Mouse (Mus musculus): ENCODE results near the gene Hils1. TPM values are rescaled to one million over a fixed set of nuclear protein-coding genes. Genes with fewer than 3 reads are reported as not detected.
"Not testable (repeated sequence)": the region's sequence is repeated elsewhere in the genome, so short reads cannot be mapped to it uniquely, and the experiment has no call there.

The Hils1 gene
- polyA plus RNA-seq, 1 experiment = not detected

DNA sequence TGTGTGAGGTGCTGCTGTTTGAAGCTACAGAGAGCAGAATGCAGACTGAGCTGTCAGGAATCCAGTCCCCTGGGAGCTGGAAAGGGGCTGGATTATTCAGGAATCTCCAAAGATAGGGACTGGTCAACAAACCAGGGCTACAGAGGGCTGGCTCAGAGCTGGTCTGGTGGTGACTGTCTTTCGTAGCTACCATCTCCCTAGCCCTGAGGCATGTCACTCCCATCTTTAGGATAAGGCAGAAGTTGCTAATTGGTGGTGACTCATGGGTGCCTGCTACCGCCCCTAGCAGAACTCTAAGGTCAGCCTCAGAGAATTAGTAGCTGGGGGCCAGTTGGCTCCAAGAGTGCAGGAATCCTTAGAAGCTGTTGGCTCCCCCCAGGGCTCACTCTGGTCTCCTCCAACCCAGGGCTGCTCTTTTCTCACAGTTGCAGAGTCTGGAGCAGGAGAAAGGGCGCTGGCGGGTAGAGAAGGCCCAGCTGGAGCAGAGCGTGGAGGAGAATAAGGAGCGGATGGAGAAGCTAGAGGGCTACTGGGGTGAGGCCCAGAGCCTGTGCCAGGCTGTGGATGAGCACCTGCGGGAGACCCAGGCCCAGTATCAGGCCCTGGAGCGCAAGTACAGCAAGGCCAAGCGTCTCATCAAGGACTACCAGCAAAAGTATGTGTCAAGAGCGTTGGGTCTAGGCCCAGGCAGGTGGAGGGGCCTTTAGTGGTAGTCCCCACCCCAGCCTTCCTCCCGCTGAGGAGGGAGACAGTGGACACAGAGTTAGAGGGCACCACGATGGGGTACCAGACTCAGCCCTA lies 36.9 kb downstream of the Hils1 start:
- H3K27ac ChIP-seq (ENCODE audit: insufficient read depth, low read depth, low read length) = no peak overlapping the region
- peaks cover 46% of the 10 kb centered on the region for H3K4me1 ChIP-seq (ENCODE audit: control insufficient read depth, insufficient read depth, low read length)
- WGBS = 78% methylated on average over 12 of the region's 12 CpGs
- TF ChIP-seq POLR2A (IDR thresholded peaks at IDR 0.05; ENCODE audit: insufficient read depth, low read depth, low read length) (no peak), CTCF (IDR thresholded peaks at IDR 0.05; ENCODE audit: insufficient read depth, low read depth, low read length) (no peak)
- no peak overlapping the region for H3K4me3 ChIP-seq (ENCODE audit: insufficient read depth, low read depth, low read length)

DNA sequence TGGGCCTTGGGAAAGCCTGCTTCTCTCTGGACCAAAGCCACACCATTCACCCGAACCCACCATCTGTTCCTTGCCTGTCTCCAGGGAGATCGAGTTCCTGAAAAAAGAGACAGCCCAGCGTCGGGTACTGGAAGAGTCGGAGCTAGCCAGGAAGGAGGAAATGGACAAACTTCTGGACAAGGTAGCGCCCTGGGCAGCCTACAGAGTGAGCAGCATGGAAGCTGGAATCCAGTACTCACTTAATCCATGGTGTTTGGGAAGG lies 37.5 kb downstream of the Hils1 start:
- peaks cover 45% of the 10 kb centered on the region for H3K4me1 ChIP-seq (ENCODE audit: control insufficient read depth, insufficient read depth, low read length)
- TF ChIP-seq CTCF (IDR thresholded peaks at IDR 0.05; ENCODE audit: insufficient read depth, low read depth, low read length) = no peak
- no peak for TF ChIP-seq POLR2A (IDR thresholded peaks at IDR 0.05; ENCODE audit: insufficient read depth, low read depth, low read length)
- H3K27ac ChIP-seq (ENCODE audit: insufficient read depth, low read depth, low read length) = no peak overlapping the region
- H3K4me3 ChIP-seq (ENCODE audit: insufficient read depth, low read depth, low read length) = no peak overlapping the region
- 66% methylated on average over 6 of the region's 6 CpGs for WGBS

DNA sequence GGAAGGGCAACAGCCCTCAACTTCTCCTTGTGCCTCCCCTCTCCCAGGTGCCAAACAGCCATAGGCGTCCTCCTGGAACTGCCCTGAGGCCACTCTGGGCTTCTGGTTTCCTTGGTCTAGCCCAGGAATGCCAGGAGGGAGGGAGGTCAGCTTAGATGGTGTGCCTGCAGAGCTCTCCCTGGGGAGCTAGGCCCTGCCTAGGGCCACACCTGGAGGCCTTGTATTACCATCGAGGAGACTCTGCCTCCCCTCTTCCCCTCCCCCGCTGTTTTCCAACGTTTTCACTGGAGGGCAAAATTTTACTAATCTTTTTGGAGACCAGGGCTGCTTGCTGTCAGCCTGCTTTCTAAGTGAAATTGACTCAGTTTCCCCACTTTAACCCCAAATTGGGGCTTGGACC lies 38.6 kb downstream of the Hils1 start:
- H3K4me1 ChIP-seq (ENCODE audit: control insufficient read depth, insufficient read depth, low read length) = peaks cover 35% of the 10 kb centered on the region
- H3K27ac ChIP-seq (ENCODE audit: insufficient read depth, low read depth, low read length) = no peak overlapping the region
- 42% methylated on average over 4 of the region's 4 CpGs for WGBS
- TF ChIP-seq POLR2A (IDR thresholded peaks at IDR 0.05; ENCODE audit: insufficient read depth, low read depth, low read length) = no peak
- no peak overlapping the region for H3K4me3 ChIP-seq (ENCODE audit: insufficient read depth, low read depth, low read length)

DNA sequence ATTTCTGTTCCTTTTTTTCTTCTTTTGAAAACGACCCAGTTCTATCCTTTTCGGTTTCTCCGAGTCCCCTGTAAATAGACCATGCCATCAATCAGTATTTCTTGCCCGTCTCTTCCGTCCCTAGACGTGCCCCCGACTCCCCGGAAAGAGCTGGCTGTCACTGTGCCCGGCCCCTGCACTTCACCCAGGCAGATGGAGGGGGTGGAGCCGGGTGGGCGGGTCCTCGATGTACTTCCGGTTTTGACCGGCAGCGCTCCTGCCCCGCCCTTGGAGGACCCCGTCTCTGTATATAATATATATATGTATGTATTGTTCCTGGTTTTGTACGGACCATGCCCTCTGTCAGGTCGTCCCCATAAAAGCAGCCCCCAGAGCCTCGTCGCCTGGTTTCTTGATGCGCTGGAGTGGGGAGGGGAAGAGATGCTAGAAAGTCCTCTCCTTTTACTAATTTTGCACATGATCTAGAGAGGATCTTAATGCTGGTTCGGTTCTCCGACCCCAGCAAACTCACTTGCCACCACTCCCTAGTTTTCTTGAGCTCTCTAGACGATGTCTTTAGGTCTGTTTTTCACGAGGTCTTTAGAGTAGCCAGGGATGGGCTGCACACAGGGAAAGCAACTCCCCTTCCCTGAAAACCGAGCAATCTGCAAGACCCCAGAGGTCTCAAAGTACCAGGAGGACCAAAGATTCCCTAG lies 39.3 kb downstream of the Hils1 start:
- TF ChIP-seq POLR2A (IDR thresholded peaks at IDR 0.05; ENCODE audit: insufficient read depth, low read depth, low read length) = no peak
- TF ChIP-seq CTCF (IDR thresholded peaks at IDR 0.05; ENCODE audit: insufficient read depth, low read depth, low read length) = no peak
- Histone ChIP-seq H3K4me1 (ENCODE audit: control insufficient read depth, insufficient read depth, low read length) (peaks cover 36% of the 10 kb centered on the region), H3K27ac (ENCODE audit: insufficient read depth, low read depth, low read length) (peak overlapping the region; percentile 45; the same call in 1 of the 2 replicates), H3K4me3 (ENCODE audit: insufficient read depth, low read depth, low read length) (no peak overlapping the region; the same call in 1 of the 2 replicates)
- 2% methylated on average over 27 of the region's 27 CpGs for WGBS

DNA sequence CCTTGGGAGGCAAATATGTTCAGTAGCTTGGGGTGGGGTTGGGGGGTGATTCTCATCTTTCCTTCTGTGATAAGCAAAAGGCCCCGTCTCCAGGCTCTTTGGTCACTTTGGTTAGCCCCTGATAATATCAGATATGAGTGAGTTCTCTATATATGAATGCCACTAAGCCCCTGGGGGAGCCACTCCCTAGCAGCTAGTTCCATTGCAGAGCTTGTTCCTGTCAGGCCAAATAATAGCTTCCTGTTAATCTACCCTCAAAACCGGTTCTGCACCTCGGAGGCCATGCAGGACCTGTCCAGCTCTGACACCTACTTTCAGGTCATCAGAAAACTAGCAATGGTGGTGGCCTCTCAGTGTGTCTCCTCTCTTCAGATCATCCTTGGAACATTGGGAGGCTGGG lies 40.0 kb downstream of the Hils1 start:
- Histone ChIP-seq H3K4me3 (ENCODE audit: insufficient read depth, low read depth, low read length) (no peak overlapping the region), H3K4me1 (ENCODE audit: control insufficient read depth, insufficient read depth, low read length) (peaks cover 36% of the 10 kb centered on the region), H3K27ac (ENCODE audit: insufficient read depth, low read depth, low read length) (no peak overlapping the region)
- 71% methylated on average over 3 of the region's 3 CpGs for whole genome bisulfite sequencing
- no peak for TF ChIP-seq CTCF (IDR thresholded peaks at IDR 0.05; ENCODE audit: insufficient read depth, low read depth, low read length)
- no peak for TF ChIP-seq POLR2A (IDR thresholded peaks at IDR 0.05; ENCODE audit: insufficient read depth, low read depth, low read length)

DNA sequence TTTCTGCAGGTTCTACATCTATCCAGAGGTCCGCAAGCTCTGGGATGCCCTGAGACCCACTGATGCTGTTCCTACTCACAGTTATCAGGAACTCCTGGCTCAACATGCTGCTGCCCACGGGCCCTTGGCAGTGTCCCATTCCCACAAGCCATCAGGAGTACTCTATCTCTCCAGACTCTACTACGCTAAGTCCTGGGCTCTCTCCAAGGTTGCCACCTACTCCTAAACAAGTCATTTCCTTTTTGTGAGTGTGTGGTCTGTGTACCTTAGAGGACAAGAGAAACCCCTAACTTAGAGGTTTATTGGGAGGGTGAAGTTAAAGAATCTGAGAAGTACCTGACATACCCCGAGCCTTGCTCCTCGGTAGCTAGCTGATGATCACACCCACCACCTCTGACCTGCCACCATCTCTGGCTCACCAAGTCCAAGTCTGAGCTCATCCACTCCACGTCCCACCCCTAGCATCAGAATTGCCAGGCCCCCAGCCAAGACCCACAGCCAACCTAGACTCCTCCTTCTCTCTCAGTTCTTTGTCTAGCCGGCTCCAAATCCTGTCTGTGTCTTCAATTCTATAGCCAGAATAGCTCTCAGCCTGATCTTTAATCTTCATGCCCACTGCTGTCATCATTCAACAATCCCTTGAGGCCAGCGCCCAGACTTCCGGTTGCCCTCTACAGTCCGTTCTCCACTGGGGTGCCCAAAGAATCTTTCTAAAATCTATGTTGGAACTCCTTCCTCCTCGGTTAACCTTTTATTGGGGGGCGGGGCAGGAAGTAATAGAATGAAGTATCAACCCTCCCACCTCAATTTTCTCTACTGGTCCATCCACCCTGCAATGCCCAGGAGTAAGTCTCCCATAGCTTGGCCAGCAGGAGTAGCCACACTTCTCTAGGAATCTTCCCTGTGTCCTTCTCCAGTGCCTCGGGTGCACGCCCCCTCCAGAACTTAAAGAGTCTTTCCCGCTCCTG lies 41.6 kb downstream of the Hils1 start:
- Histone ChIP-seq H3K4me1 (ENCODE audit: control insufficient read depth, insufficient read depth, low read length) (peaks cover 31% of the 10 kb centered on the region), H3K27ac (ENCODE audit: insufficient read depth, low read depth, low read length) (no peak overlapping the region), H3K4me3 (ENCODE audit: insufficient read depth, low read depth, low read length) (peak overlapping the region; percentile 55)
- TF ChIP-seq POLR2A (IDR thresholded peaks at IDR 0.05; ENCODE audit: insufficient read depth, low read depth, low read length) (no peak), CTCF (IDR thresholded peaks at IDR 0.05; ENCODE audit: insufficient read depth, low read depth, low read length) (no peak)
- 19% methylated on average over 15 of the region's 15 CpGs for WGBS

DNA sequence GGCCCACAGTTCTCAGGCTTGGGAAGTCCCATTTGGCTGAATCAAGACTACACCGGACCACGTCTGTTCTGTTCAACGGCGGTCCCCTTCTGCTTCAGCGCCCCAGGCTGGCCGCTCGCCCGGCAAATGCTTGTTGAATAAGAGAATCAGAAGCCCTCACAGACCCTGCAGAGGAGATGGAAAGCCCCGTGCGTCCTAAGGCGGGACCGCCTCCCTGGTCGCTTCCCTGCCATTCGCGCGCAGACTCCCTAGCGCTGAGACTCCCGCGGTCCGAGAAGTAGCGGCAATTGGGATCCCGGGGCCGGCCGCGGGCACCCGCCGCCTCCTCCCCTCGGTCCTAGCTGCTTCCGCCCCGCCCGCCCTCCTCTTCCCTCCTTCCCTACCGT lies 42.2 kb downstream of the Hils1 start, which contains the start of gene Samd14:
TSS of gene Samd14 (plus strand) at position 251 of the 386 bp plus-strand sequence.
- TF ChIP-seq POLR2A (IDR thresholded peaks at IDR 0.05; ENCODE audit: insufficient read depth, low read depth, low read length) (peak; percentile 50; the same call in 1 of the 2 replicates), CTCF (IDR thresholded peaks at IDR 0.05; ENCODE audit: insufficient read depth, low read depth, low read length) (no peak)
- WGBS = 1% methylated on average over 28 of the region's 32 CpGs
- peaks cover 27% of the 10 kb centered on the region for H3K4me1 ChIP-seq (ENCODE audit: control insufficient read depth, insufficient read depth, low read length)

DNA sequence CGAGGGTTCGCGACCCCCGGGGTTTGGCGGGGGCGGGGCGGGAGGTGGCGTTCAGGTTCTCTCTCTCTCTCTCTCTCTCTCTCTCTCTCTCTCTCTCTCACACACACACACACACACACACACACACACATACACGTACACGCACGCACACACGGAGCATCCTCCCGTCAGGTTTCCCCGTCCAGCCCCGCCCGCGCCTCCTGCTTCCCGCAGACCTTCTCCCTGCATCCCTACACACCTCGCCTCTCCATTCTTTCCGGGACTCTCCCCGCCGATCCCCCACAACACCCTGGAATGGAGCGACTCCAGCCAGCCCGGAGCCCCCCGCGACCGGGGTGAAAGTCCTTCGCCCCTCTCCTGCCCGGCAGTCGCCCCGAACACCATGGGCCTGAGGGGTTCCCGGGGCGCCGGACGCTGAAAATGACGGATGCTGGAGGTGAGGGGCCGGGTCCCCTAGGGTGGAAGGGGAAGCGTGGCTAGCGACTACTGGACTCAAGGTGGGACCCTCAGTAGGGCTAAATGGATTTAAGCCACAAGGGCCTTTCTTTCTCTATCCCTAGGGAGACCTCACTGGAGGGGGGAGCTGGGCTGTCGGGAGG lies 42.8 kb downstream of the Hils1 start:
- no peak for TF ChIP-seq CTCF (IDR thresholded peaks at IDR 0.05; ENCODE audit: insufficient read depth, low read depth, low read length)
- no peak for TF ChIP-seq POLR2A (IDR thresholded peaks at IDR 0.05; ENCODE audit: insufficient read depth, low read depth, low read length)
- 2% methylated on average over 34 of the region's 40 CpGs for WGBS
- Histone ChIP-seq H3K4me1 (ENCODE audit: control insufficient read depth, insufficient read depth, low read length) (peaks cover 25% of the 10 kb centered on the region), H3K27ac (ENCODE audit: insufficient read depth, low read depth, low read length) (no peak overlapping the region), H3K4me3 (ENCODE audit: insufficient read depth, low read depth, low read length) (peak overlapping the region; percentile 55)

More for the DNA sequence above, 42.2 kb downstream of the Hils1 start, which contains the start of gene Samd14:
- H3K27ac ChIP-seq (ENCODE audit: insufficient read depth, low read depth, low read length) = no peak within 1 kb of the TSS
- peak within 1 kb of the TSS; percentile 55 for H3K4me3 ChIP-seq (ENCODE audit: insufficient read depth, low read depth, low read length)

DNA sequence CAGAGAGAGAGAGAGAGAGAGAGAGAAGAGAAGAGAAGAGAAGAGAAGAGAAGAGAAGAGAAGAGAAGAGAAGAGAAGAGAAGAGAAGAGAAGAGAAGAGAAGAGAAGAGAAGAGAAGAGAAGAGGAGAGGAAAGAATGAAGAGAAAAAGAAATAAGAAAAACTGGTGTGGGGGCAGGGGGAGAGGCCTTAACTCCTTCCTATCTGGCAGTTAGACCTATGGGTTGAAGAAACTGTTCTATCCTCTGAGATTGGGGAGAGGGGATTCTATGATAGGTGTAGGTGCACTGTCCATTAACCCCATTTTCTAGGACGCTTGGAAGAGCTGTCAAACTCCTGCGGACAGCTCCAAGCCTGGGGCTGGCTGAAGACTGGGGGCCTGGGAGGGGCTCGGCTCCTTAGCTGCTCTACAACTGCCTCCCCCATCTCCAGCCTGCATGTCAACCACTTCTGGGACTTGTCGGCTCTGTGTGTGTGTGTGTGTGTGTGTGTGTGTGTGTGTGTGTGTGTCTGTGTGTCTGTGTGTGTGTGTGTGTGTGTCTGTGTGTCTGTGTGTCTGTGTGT lies 43.5 kb downstream of the Hils1 start:
- not testable (repeated sequence) for H3K27ac ChIP-seq (ENCODE audit: insufficient read depth, low read depth, low read length)
- peak overlapping the region; percentile 27 for H3K4me3 ChIP-seq (ENCODE audit: insufficient read depth, low read depth, low read length)
- peaks cover 24% of the 10 kb centered on the region for H3K4me1 ChIP-seq (ENCODE audit: control insufficient read depth, insufficient read depth, low read length)
- WGBS = 9% methylated on average over 4 of the region's 4 CpGs

Data from olfactory bulb, adult 2 months (tissue).